Mouse (Mus musculus) spleen, embryonic (tissue): ENCODE results near the gene Sephs2.

Source experiments
- CTCF ChIA-PET: fragments of 350-600 bp; sonication (Branson Sonifier 250); formaldehyde crosslinking; loops from one replicate; lab custom pipeline; 2022; lab: Charles Lee

Sephs2 gene

DNA sequence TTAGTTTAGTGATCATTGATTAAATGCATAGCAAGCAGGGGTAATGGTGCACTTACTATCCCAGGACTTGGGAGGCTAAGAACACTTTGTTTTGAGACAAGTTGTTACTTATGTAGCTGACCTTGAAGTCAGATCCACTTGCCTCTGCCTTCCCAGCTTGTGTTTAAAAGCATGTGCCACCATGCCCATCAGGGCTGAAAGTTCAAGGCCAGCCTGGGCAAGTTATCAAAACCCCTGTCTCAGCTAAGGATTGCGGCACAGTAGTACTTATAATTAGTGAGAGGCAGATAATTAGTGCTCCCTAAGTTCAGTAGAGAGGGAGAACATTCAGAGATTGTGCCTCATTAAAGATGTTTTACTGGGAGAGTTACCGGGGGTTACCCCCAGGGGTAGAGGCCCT, 39.1 kb downstream of the Sephs2 start:
- CTCF ChIA-PET = interaction anchor here (0.6 kb wide), 1 partner anchor 8 kb away, joined by 10 read pairs; no protein-coding TSS in a partner anchor

DNA sequence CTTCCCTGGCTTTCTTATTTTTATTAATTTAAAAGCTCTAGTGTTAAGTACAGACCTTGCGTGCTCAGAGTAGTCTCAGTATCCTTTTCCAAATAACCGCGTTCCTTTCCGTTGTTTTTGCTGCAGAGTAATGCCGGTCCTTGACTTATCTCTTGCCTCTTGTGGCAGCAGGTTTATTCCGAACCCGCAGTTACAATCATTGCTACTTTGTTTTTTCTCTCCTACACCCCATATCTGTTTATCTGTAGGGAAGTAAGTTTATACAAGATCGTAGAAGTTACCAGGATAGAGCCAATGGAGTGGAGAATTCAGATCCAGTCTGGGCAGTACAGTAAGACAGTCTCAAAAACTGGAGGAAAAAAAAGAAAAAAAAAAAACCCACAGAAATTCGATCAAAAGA, 40.1 kb downstream of the Sephs2 start:
- CTCF ChIA-PET = no interaction called here

DNA sequence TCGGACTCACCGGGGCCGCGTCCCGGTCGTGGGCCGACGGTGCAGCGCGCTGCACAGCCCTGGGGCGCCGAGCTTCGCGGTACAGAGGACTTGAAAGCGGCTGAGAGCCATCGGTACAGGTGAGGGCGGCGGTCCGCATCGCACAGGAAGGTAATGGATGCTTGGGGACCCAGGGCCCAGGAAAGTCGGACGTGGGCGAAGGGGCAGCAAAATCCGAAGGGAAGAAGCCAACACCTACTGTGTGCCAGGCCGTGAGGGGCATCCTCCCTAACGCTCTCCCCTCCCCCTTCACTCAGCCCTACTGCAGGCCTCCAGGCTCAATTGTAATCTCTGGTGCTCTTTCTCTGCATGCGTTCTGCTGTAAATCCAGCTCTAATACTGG, 40.5 kb downstream of the Sephs2 start:
- CTCF ChIA-PET = no interaction called here

DNA sequence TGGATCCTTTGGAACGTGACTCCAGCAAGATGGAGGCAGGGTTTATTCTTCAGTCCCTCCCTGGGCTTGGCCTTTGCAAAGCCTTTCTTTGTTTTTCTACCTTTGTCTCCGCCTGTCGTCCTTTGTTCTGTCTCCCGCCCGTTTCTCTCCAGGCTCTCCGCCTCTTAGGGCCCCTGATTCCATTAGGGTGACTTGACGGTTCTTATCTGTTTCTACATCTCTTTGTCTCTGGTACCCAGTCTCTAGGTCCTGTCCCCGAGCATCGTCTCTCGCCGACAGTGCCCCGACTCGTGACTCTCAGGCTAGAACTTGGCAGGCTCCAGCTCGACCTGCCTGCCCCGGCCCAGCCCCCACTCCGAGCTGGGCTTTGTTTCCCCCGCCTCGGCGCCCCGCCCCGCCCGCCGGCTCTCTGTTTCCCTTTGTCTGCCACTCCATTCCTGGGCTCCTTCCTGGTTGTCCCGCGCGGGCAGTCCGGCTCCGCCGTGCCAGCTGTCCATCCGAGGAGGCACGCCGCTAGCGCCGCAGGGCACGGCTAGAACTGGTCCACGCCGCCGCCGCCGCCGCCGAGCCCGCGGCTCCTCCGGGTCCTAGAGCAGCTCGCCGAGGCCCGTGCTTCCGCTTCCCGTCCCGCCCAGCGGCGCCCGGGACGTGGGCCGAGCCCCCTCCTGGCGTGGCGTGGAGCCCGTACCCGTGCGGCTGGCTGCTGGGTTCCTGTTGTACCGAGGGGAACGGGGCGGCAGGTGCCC, 41.1 kb downstream of the Sephs2 start, which contains the start of the genes Zfp553 and Sept1:
Gene Zfp553 (plus strand): TSS at position 440 of the 746 bp plus-strand sequence.
Gene Sept1 (minus strand): TSS at position 509 of the 746 bp plus-strand sequence.
- CTCF ChIA-PET = no interaction called here

DNA sequence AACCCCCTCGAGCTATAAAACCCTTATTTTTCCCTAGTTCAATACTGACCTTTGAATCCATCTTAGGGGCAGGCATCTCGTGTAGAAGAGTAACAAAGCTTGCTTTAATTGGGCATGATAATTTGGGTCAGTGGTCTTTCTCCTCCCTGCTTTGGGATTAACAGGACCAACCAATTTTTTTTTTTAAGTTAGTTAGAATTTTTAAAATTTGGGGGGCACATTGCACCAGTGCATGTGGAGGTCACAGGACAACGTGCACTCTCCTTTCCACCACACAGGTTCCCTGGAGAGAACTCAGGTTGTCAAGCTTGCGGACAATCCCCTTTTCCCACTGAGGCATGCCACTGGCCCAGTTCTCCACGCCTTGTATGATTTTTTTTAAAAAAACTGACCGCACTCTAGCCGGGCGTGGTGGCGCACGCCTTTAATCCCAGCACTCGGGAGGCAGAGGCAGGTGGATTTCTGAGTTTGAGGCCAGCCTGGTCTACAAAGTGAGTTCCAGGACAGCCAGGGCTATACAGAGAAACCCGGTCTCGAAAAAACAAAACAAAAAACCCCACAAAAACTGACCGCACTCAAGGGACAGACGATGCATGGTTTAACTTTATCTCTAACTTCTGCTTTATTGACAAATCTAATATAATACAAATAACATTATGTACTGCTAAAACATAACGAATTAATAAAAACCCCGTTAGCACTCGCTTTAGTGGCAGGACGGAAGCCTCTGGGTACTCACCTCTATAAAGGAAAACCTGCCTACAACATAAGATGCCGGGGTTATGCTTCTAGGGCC, 41.8 kb downstream of the Sephs2 start:
- CTCF ChIA-PET = interaction anchor here (0.7 kb wide), 2 partner anchors 22 to 56 kb away, joined by 4 to 9 read pairs; no protein-coding TSS in a partner anchor

DNA sequence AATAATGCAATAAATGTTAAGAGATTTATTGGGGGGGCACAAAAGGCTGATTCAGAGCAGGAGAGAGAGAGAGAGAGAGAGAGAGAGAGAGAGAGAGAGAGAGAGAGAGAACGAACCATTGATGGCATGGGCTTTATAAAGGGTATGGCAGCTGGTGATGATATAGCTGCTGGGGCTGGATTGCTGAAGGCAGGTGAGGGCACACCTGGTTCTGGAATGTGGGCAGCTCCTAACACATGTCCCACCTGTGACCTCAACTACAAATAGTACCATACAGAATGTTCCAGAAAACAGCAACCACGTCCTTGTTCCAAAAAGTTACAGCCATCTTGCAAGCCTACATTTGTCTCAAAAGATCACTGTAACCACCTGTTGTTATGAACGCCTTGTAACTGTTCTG, 42.5 kb downstream of the Sephs2 start:
- CTCF ChIA-PET = interaction anchor here (0.7 kb wide), 2 partner anchors 23 to 57 kb away, joined by 4 to 9 read pairs; no protein-coding TSS in a partner anchor

DNA sequence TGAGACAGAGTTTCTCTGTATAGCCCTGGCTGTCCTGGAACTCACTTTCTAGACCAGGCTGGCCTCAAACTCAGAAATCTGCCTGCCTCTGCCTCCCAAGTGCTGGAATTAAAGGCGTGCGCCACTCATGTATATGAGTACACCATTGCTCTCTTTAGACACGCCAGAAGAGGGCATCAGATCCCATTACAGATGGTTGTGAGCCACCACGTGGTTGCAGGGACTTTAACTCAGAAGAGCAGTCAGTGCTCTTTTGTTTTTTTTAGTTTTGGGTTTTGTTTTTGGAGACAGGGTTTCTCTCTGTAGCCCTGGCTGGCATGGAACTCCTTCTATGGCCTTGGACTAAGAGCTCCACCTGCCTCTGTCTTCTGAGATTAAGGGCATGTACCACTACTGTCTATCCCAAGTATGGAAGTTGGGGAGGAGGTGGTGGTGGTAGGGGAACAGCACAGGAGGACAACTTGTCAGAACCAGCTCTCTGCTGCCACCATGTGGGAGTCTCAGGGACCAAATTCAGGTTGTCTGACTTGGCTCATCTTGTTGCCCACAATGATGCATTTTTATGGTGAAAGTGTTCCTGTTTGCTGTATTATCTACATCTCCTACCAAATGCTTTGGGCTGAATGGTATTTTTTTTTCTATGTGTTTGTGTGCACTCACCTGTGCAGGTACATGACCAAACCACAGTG, 45.1 kb downstream of the Sephs2 start:
- CTCF ChIA-PET = no interaction called here

DNA sequence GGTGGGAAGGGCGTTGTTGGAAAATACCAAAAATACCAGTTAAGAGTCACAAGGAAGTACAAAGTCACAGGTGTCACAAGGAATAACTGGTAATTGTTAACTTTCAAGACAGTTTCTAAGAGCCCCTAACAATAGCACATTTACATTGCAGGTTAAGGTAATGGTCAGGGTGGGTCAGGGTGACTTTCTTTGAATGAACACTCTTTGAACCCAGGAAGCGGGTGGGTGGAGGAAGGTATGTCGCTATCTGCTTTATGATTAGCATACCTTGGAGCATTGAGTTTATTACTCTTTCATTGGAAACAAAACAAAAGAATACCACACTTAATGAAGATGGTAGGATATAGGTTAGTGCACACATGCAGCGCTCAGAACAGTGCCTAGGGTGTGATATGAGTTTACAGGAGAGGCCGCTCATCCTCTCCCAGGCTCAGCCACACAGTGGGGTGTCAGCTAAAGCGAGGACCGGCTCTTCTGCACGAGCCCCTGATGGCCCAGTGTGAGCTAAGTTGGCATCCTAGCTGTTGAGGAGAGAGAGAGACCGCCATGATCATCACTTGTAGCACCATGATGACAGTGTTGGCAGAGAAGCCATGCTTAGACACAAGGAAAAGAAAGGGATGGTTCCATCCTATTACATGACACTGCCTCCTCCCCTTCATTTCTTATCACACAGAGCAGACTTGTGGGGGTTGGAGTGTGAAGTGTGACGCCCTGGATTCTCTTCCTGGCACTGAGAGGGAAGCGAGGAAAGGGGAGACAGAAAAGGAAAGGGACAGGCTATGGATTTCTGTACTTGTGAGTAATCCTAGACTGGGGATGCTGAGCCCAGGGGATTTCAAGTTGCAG, 48.5 kb downstream of the Sephs2 start:
- CTCF ChIA-PET = interaction anchor here (0.7 kb wide), 1 partner anchor 8 kb away, joined by 3 read pairs; no protein-coding TSS in a partner anchor

DNA sequence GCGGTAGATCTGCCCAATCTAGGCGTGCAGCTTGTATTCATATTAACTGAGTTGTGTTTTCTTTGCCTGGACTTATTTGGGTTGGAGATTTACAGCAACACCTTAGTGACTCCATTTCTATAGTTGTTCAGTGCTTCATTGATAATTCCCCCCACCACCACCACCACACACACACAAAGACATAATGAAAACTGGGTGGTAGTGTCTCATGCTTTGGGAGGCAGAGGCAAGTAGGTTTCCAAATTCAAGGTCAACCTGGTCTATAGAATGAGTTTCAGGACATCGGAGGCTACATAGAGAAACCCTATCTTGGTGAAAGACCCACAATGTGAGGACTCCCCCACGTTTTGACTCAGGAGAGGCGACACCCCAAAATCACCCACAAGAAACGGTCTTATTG, 49.2 kb downstream of the Sephs2 start:
- CTCF ChIA-PET = no interaction called here

DNA sequence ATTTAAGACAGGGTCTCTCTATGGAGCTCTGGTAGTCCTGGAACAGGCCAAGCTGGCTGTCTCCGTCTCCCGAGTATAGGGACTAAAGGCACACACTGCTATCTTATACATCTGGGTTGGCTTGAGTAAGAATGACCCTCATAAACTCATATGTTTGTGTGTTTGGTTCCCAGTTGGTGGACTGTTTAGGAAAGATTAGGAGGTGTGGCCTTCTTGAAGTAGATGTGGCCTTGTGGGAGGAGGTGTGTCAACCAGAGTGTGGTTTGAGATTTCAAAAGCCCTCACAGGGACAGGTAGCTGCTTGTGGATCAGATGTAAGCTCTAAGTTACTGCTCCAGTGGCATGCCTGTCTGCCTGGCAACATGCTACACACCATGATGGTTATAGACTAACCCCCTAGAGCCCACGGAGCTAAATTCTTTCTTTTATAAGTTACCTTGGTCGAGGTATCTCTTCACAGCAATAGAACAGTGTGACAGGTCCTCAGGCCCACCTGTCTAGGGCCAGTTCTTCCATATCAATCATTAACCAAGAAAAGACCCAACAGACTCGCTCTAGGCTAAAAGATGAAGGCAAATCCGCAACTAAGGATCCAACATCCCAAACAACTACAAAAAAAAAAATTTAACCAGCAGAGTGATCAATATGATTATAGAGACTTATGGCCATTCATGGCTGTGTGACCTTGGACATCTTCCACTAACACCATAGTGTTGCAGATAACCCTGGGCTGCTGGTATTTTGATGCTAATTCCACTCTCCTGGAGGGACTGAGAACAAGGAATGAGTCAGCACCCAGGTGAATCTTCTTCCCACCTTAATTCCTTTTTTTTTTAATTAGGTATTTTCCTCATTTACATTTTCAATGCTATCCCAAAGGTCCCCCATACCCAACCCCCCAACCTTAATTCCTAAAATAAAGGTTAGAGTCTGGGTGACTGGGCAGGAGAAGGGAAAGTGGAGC, 50.1 kb downstream of the Sephs2 start:
- CTCF ChIA-PET = interaction anchor here (0.6 kb wide), 2 partner anchors 223 to 296 kb away, joined by 3 read pairs; no protein-coding TSS in a partner anchor

DNA sequence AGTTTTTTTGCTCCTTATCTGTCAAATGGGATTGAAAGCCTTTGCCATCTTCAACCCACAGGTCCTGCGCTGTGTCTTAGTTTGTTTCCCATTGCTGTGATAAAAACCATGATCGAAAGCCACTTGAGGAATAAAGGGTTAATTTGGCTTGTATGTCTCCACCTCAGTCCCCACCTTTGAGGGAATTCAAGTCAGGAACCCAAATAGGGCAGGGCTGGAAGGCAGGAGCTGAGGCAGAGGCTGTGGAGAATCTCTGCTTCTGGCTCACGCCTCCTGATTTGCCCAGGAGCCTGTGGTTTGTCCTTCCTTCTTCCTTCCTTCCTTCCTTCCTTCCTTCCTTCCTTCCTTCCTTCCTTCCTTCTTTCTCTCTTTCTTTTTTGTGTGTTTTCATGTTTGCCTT, 50.7 kb downstream of the Sephs2 start:
- CTCF ChIA-PET = interaction anchor here (0.6 kb wide), 2 partner anchors 222 to 295 kb away, joined by 3 read pairs; no protein-coding TSS in a partner anchor
